Mouse (Mus musculus) bone marrow macrophage, adult 2 months (primary cell): ENCODE results near the gene Hmgxb4. TPM values are rescaled to one million over a fixed set of nuclear protein-coding genes. Genes with fewer than 3 reads are reported as not detected.

ENCODE experiments used
- H3K27ac ChIP-seq: 2 replicates; pipeline ENCODE4 v1.5.1; 2012; ENCODE audit warnings: low read depth, low read length; ENCODE audit not compliant: insufficient read depth
- H3K4me1 ChIP-seq: 2 replicates; pipeline ENCODE4 v1.6.1; 2012; ENCODE audit warnings: low read length; ENCODE audit not compliant: control insufficient read depth, insufficient read depth
- H3K4me3 ChIP-seq: 2 replicates; pipeline ENCODE4 v1.5.1; 2012; ENCODE audit warnings: mild to moderate bottlenecking, low read length, moderate library complexity; ENCODE audit not compliant: insufficient read depth
- CTCF ChIP-seq: IDR thresholded peaks from 2 replicates; pipeline ENCODE4 v1.5.1; 2012; ENCODE audit warnings: low read depth, mild to moderate bottlenecking, low read length, moderate library complexity
- POLR2A ChIP-seq: IDR thresholded peaks from 2 replicates; pipeline ENCODE4 v1.6.1; 2012; ENCODE audit warnings: mild to moderate bottlenecking, low read depth, low read length, borderline replicate concordance
- polyA plus RNA-seq: library from polyadenylated mRNA; stranded (reverse); fragments of >200 nt; gene quantifications from 2 replicates; pipeline ENCODE4 v1.2.4, GENCODE M21; 2012; ENCODE audit not compliant: missing spikeins, insufficient read depth, insufficient read length

The Hmgxb4 gene
- polyA plus RNA-seq, 1 experiment, result 21.9 TPM

GRCm38 (mm10) chr8:75016422-75016821 is 23.3 kb downstream of the Hmgxb4 start:
- H3K27ac ChIP-seq, result no peak overlapping the region
- no peak overlapping the region for H3K4me3 ChIP-seq
- no peak for TF ChIP-seq CTCF
- no peak for TF ChIP-seq POLR2A
- peaks cover 17% of the 10 kb centered on the region for H3K4me1 ChIP-seq

- H3K4me3 ChIP-seq, result no peak overlapping the region
- TF ChIP-seq POLR2A, result no peak
- no peak for TF ChIP-seq CTCF
- H3K27ac ChIP-seq, result no peak overlapping the region
- peaks cover 16% of the 10 kb centered on the region for H3K4me1 ChIP-seq
Measured at GRCm38 (mm10) chr8:75018274-75018972, 25.3 kb downstream of the Hmgxb4 start.

- Histone ChIP-seq H3K27ac (no peak overlapping the region), H3K4me3 (no peak overlapping the region), H3K4me1 (no peaks in the 10 kb centered on the region)
- TF ChIP-seq CTCF (no peak), POLR2A (no peak)
Measured at GRCm38 (mm10) chr8:75023660-75024316, 30.6 kb downstream of the Hmgxb4 start.

- Histone ChIP-seq H3K27ac (no peak overlapping the region), H3K4me1 (no peaks in the 10 kb centered on the region), H3K4me3 (no peak overlapping the region)
- TF ChIP-seq CTCF (no peak), POLR2A (no peak)
Measured at GRCm38 (mm10) chr8:75025809-75026208, 32.7 kb downstream of the Hmgxb4 start.

- peaks cover 13% of the 10 kb centered on the region for H3K4me1 ChIP-seq
- no peak overlapping the region for H3K27ac ChIP-seq
- H3K4me3 ChIP-seq, result no peak overlapping the region
- TF ChIP-seq POLR2A (no peak), CTCF (no peak)
Measured at GRCm38 (mm10) chr8:75030453-75031024, 37.4 kb downstream of the Hmgxb4 start.

GRCm38 (mm10) chr8:75032961-75033360 is 39.8 kb downstream of the Hmgxb4 start:
- Histone ChIP-seq H3K27ac (no peak overlapping the region), H3K4me3 (peak overlapping the region; percentile 14; the same call in 1 of the 2 replicates), H3K4me1 (peaks cover 20% of the 10 kb centered on the region)
- TF ChIP-seq CTCF (no peak), POLR2A (no peak)

- Histone ChIP-seq H3K4me3 (peak within 1 kb of the TSS; percentile 87), H3K4me1 (peaks cover 20% of the 10 kb centered on the region), H3K27ac (peak within 1 kb of the TSS; percentile 75)
- TF ChIP-seq POLR2A (0 out of 2 replicates have a peak, but pooled peaks have one; percentile 30), CTCF (no peak)
Measured at GRCm38 (mm10) chr8:75033511-75034243, 40.5 kb downstream of the Hmgxb4 start, which contains the start of gene Tom1. Tom1 (plus strand) TSS chr8:75033705.

GRCm38 (mm10) chr8:75034285-75034684 is 41.1 kb downstream of the Hmgxb4 start:
- H3K4me1 ChIP-seq, result peaks cover 20% of the 10 kb centered on the region
- peak overlapping the region; percentile 54 for H3K27ac ChIP-seq
- peak overlapping the region; percentile 87 for H3K4me3 ChIP-seq
- TF ChIP-seq POLR2A (no peak), CTCF (no peak)

GRCm38 (mm10) chr8:75035640-75036039 is 42.5 kb downstream of the Hmgxb4 start:
- Histone ChIP-seq H3K27ac (no peak overlapping the region), H3K4me3 (no peak overlapping the region), H3K4me1 (peaks cover 27% of the 10 kb centered on the region)

GRCm38 (mm10) chr8:75038497-75038896 is 45.3 kb downstream of the Hmgxb4 start:
- Histone ChIP-seq H3K4me3 (no peak overlapping the region), H3K4me1 (peaks cover 43% of the 10 kb centered on the region), H3K27ac (no peak overlapping the region)
- TF ChIP-seq POLR2A (no peak), CTCF (no peak)

More at GRCm38 (mm10) chr8:75035640-75036039, 42.5 kb downstream of the Hmgxb4 start:
- no peak for TF ChIP-seq POLR2A
- TF ChIP-seq CTCF, result no peak
